Mouse (Mus musculus) WW6 (cell line): ENCODE results near the gene Kncn.

Experiments
- DNase-seq: peaks from one replicate; pipeline ENCODE4 v3.0.0-alpha.2; 2013; ENCODE audit warnings: low read depth, low spot score

Gene Kncn

DNA sequence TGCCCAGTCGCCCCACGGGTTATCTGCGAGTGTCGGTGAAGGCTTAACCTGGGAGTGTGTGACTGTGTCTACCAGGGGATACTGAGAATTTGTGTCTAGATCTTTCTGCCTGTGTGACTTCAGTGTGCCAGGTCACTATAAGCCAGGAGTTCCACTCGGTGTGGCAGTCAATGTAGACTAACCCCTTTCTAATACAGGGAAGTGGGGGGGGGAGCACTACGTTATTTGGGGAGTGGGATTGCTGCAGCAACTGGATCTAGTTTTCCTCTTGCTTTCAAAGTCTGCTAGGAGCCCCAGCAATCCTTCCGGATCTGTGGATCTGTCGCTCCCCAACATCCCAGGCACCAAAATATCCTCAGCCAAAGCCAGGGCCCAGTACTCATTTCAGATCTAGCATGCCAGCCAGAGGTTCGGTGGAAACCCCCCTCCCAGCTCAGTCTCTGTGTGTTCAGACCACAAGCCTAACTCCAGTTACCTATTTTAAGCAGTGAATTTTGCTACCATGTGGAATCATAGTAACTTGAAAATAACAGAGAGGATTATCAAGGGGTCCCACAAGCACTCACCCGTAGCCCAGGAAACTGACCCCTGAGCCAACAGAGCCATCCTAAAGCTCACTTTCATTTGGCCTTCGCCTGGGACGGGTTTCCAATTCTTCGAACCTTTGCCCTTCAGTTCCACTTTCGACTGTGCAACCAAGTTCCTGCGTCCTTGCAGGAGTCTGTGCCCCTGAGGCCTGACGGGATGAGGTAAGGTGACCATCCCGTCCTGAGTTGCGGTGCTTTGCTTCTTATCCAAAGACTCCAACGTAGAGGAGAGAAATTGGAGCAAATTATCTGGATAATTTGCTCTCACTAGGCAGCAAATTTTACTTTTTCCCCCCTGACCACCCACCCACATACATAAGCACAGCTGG lies 53.1 kb downstream of the Kncn start:
- no peak for DNase-seq

GRCm38 (mm10) chr4:115938276-115939160 lies 54.3 kb downstream of the Kncn start:
- DNase-seq, result no peak
